In the genomic region with DNA sequence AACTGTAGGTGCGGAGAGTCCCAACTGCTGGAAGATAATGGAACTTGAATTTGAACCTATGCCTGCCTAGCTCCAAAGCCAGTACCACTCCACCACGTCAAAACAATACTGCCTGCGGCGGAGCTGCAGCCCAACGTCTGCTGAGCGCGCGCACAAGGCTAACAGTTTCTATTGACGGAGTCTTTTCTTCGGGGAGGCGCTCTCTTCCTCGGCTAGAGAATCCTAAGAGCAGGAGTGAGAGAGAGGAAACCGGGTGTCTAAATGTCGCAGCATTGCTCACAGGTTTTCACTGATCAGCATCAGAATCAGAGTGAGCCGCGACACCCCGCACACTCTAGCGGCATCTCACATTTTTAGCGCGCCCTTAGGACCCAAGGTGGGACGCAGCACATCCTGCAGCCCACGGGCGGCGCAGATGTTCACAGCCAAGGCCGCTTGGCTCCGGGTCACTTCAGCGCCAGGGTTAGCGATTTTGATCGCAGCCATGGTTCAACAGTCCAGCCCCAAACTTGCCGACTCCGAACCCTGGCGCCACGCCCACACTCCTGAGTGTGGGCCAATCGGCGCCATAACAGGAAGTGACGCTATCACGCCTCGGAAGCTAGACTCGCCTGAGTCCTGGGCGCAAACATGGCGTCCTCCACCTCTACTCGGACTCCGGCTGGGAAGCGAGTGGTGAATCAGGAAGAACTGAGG, we compare ENCODE assay signal across 8 mouse cellular contexts. TPM values are rescaled to one million over a fixed set of nuclear protein-coding genes. Genes with fewer than 3 reads are reported as not detected.
DNase-seq lines count a peak whose midpoint lies in the region; ATAC-seq lines count a peak whose summit lies in the region.

Cct6b (minus strand) TSS at position 580 of the 696 bp plus-strand sequence.
Zfp830 (plus strand) TSS at position 604 of the 696 bp plus-strand sequence.

- peak; percentile 99 for ATAC-seq in CD4-positive, CD25-positive, alpha-beta regulatory T cell, adult 4 months
- peak; percentile 98 for ATAC-seq in erythroid progenitor cell, adult 5-6 weeks (replicated peaks; ENCODE audit: low FRiP score, poor library complexity, severe bottlenecking)
- ATAC-seq in heart, embryonic 12.5 days (ENCODE audit: insufficient number of reproducible peaks, low FRiP score): peak; percentile 99
- ATAC-seq in kidney, embryonic 16.5 days (ENCODE audit: low FRiP score, low TSS enrichment): peak; percentile 100

- no peaks in the 10 kb centered on the region for H3K9me3 ChIP-seq in heart, embryonic 12.5 days (replicated peaks)
- H3K9me3 ChIP-seq in kidney, embryonic 16.5 days (ENCODE audit: low read length): no peaks in the 10 kb centered on the region

- under 1% methylated on average over 44 of the region's 44 CpGs for WGBS in heart, embryonic 12.5 days
- under 1% methylated on average over 44 of the region's 44 CpGs for WGBS in kidney, embryonic 16.5 days

- peak; percentile 94 for DNase-seq in liver
- DNase-seq in monocyte, adult 2 months (ENCODE audit: low read depth in 1 of 2, low spot score in 2 of 2): peak; percentile 70 to 79
- DNase-seq in spleen, postnatal 36 days (ENCODE audit: low spot score in 2 of 2): peak; percentile 91 to 94

- H3K4me3 ChIP-seq in brown adipose tissue, adult 24 weeks (ENCODE audit: insufficient read depth, low read depth, low read length): peak within 1 kb of the TSS; percentile 76
- peak within 1 kb of the TSS; percentile 87 for H3K4me3 ChIP-seq in heart, embryonic 12.5 days
- peak within 1 kb of the TSS; percentile 98 for H3K4me3 ChIP-seq in kidney, embryonic 16.5 days (ENCODE audit: low read length)

- peak within 1 kb of the TSS; percentile 93 for H3K9ac ChIP-seq in heart, embryonic 12.5 days
- H3K9ac ChIP-seq in kidney, embryonic 16.5 days (replicated peaks; ENCODE audit: low read length): peak within 1 kb of the TSS; percentile 95

- H3K27ac ChIP-seq in brown adipose tissue, adult 24 weeks (replicated peaks; ENCODE audit: low read depth, low read length): peak within 1 kb of the TSS; percentile 81
- peak within 1 kb of the TSS; percentile 92 for H3K27ac ChIP-seq in heart, embryonic 12.5 days (ENCODE audit: poor library complexity, severe bottlenecking)
- peak within 1 kb of the TSS; percentile 95 for H3K27ac ChIP-seq in kidney, embryonic 16.5 days (ENCODE audit: low read length)

- 0 out of 2 replicates have a peak, but pooled peaks cover 3% of the 10 kb centered on the region for H3K27me3 ChIP-seq in heart, embryonic 12.5 days (replicated peaks)
- H3K27me3 ChIP-seq in kidney, embryonic 16.5 days (ENCODE audit: insufficient read depth, low read length): no peaks in the 10 kb centered on the region

- peaks cover 5% of the 10 kb centered on the region; the same call in 1 of the 2 replicates for H3K4me1 ChIP-seq in brown adipose tissue, adult 24 weeks (ENCODE audit: control insufficient read depth, insufficient read depth, insufficient read length, low read length)
- H3K4me1 ChIP-seq in heart, embryonic 12.5 days (replicated peaks): peaks cover 18% of the 10 kb centered on the region
- peaks cover 24% of the 10 kb centered on the region for H3K4me1 ChIP-seq in kidney, embryonic 16.5 days (ENCODE audit: insufficient read depth, low read length)

- peaks cover 8% of the 10 kb centered on the region for H3K36me3 ChIP-seq in heart, embryonic 12.5 days
- H3K36me3 ChIP-seq in kidney, embryonic 16.5 days (ENCODE audit: insufficient read depth, low read length): 0 out of 2 replicates have a peak, but pooled peaks cover 3% of the 10 kb centered on the region

- H3K4me2 ChIP-seq in heart, embryonic 12.5 days: peak within 1 kb of the TSS; percentile 96
- H3K4me2 ChIP-seq in kidney, embryonic 16.5 days (replicated peaks; ENCODE audit: low read depth, low read length): peak within 1 kb of the TSS; percentile 97

RNA-seq across cellular contexts. Expression of gene Cct6b, which starts in this region (rescaled TPM):
- under 1 TPM in 1 of 2 experiments, not detected in 1; 0.77 TPM for polyA plus RNA-seq in CD4-positive, CD25-positive, alpha-beta regulatory T cell, adult 4 months (2017; shearing (Covaris generic))
- 0.58 and 0.91 TPM in 2 replicates for polyA plus RNA-seq in brown adipose tissue, adult 24 weeks (2012; ENCODE audit: insufficient read depth, insufficient read length, missing spikeins)
- not detected in 2 replicates for total RNA-seq in erythroid progenitor cell, adult 5-6 weeks (2015; ENCODE audit: low replicate concordance)
- not detected in 2 replicates for total RNA-seq in erythroid progenitor cell, adult 5-6 weeks (2017; ENCODE audit: low replicate concordance)
- 0.13 TPM in 1 of 2 replicates, not detected in the other for polyA plus RNA-seq in heart, embryonic 12.5 days (2016; fragmentation: Nextera tagmentation; extraction: Ambion mirVana)
- polyA plus RNA-seq in kidney, embryonic 16.5 days (2015; fragmentation: Nextera tagmentation; extraction: Ambion mirVana): 0.31 and 0.32 TPM in 2 replicates

RNA-seq across cellular contexts. Expression of gene Zfp830, which starts in this region (rescaled TPM):
- 10 to 100 TPM; 33.6 to 36.5 TPM for polyA plus RNA-seq in CD4-positive, CD25-positive, alpha-beta regulatory T cell, adult 4 months (2017; shearing (Covaris generic))
- 7.2 and 9.5 TPM in 2 replicates for polyA plus RNA-seq in brown adipose tissue, adult 24 weeks (2012; ENCODE audit: insufficient read depth, insufficient read length, missing spikeins)
- total RNA-seq in erythroid progenitor cell, adult 5-6 weeks (2015; ENCODE audit: low replicate concordance): 18.4 and 22.3 TPM in 2 replicates
- total RNA-seq in erythroid progenitor cell, adult 5-6 weeks (2017; ENCODE audit: low replicate concordance): 21.9 and 31.1 TPM in 2 replicates
- 31.2 and 31.8 TPM in 2 replicates for polyA plus RNA-seq in heart, embryonic 12.5 days (2016; fragmentation: Nextera tagmentation; extraction: Ambion mirVana)
- polyA plus RNA-seq in kidney, embryonic 16.5 days (2015; fragmentation: Nextera tagmentation; extraction: Ambion mirVana): 42.6 and 43.9 TPM in 2 replicates

Comparison
In these comparisons a context has a peak if more than half of its experiments do, and no peak if none do; other contexts are left out.
1. Peak in every context shown above with its lines: DNase-seq, ATAC-seq, H3K4me3 ChIP-seq and H3K27ac ChIP-seq.